Mouse (Mus musculus) heart, embryonic 11.5 days (tissue): Measurements from ENCODE around the gene 4933402N03Rik. TPM values are rescaled to one million over a fixed set of nuclear protein-coding genes. Genes with fewer than 3 reads are reported as not detected.

Source experiments
- ATAC-seq: fragments of 200-750 bp; cut with Nextera tagmentation; replicated peaks from 2 replicates; pipeline ENCODE4 v1.8.0; 2017; ENCODE audit warnings: moderate library complexity; ENCODE audit not compliant: insufficient number of reproducible peaks, low FRiP score, low TSS enrichment
- H3K27ac ChIP-seq: fragments of 300-500 bp; sonication (generic); 2 replicates; pipeline ENCODE4 v1.5.1; 2014; ENCODE audit warnings: mild to moderate bottlenecking, low read depth, low read length
- H3K27me3 ChIP-seq: fragments of 300-500 bp; sonication (generic); 2 replicates; pipeline ENCODE4 v1.6.1; 2014; ENCODE audit warnings: mild to moderate bottlenecking, low read length, mixed read lengths; ENCODE audit not compliant: control insufficient read depth, insufficient read depth
- H3K36me3 ChIP-seq: fragments of 300-500 bp; sonication (generic); 2 replicates; pipeline ENCODE4 v1.6.1; 2014; ENCODE audit warnings: mild to moderate bottlenecking, low read length, moderate library complexity, mixed read lengths; ENCODE audit not compliant: control insufficient read depth, insufficient read depth
- H3K4me1 ChIP-seq: fragments of 300-500 bp; sonication (generic); 2 replicates; pipeline ENCODE4 v1.6.1; 2014; ENCODE audit warnings: low read length; ENCODE audit not compliant: control insufficient read depth, insufficient read depth
- H3K4me2 ChIP-seq: fragments of 300-500 bp; sonication (generic); 2 replicates; pipeline ENCODE4 v1.6.1; 2014; ENCODE audit warnings: mild to moderate bottlenecking, moderate library complexity
- H3K4me3 ChIP-seq: fragments of 300-500 bp; sonication (generic); 2 replicates; pipeline ENCODE4 v1.5.1; 2014; ENCODE audit warnings: low read depth, low read length
- H3K9ac ChIP-seq: fragments of 300-500 bp; sonication (generic); 2 replicates; pipeline ENCODE4 v1.6.1; 2014; ENCODE audit warnings: mild to moderate bottlenecking, low read depth, low read length, moderate library complexity
- H3K9me3 ChIP-seq: fragments of 300-500 bp; sonication (generic); replicated peaks from 2 replicates; pipeline ENCODE4 v1.6.1; 2016; ENCODE audit warnings: low read length; ENCODE audit not compliant: control insufficient read depth
- WGBS: fragments of 180-500 bp; shearing (Covaris S2); extraction: QIAGEN DNeasy Blood & Tissue Kit; methylation state at CpG from one replicate; pipeline ENCODE4 v1.1.7; 2014; ENCODE audit not compliant: insufficient replicate concordance; 5-methylcytosine and 5-hydroxymethylcytosine counted together
- polyA plus RNA-seq: library from polyadenylated mRNA; unstranded; fragments of >200 nt; fragmentation: Nextera tagmentation; extraction: Ambion mirVana; gene quantifications from 2 replicates; pipeline ENCODE4 v1.2.1, GENCODE M21; 2014

The 4933402N03Rik gene
- not detected in 2 replicates for polyA plus RNA-seq

- H3K36me3 ChIP-seq: no peaks in the 10 kb centered on the region
- no peak within 1 kb of the TSS for H3K9ac ChIP-seq
- H3K27me3 ChIP-seq: no peaks in the 10 kb centered on the region
- H3K4me2 ChIP-seq: no peak within 1 kb of the TSS
- no peaks in the 10 kb centered on the region for H3K4me1 ChIP-seq
- H3K27ac ChIP-seq: no peak within 1 kb of the TSS
- ATAC-seq: no peak
- no peaks in the 10 kb centered on the region for H3K9me3 ChIP-seq
- H3K4me3 ChIP-seq: no peak within 1 kb of the TSS
- 81% methylated on average over 2 of the region's 2 CpGs for WGBS
These were observed at the start of gene 4933402N03Rik for GRCm38 (mm10) chr7:131146214-131146613. Gene 4933402N03Rik, minus strand, starts transcription at chr7:131146314.

GRCm38 (mm10) chr7:131187996-131188395 is 41.9 kb upstream of the 4933402N03Rik start:
- Histone ChIP-seq H3K4me3 (no peak overlapping the region), H3K36me3 (no peaks in the 10 kb centered on the region)
- 84% methylated on average over 14 of the region's 14 CpGs for WGBS

GRCm38 (mm10) chr7:131187047-131187446 is 40.9 kb upstream of the 4933402N03Rik start:
- Histone ChIP-seq H3K4me1 (no peaks in the 10 kb centered on the region), H3K4me2 (no peak overlapping the region), H3K36me3 (no peaks in the 10 kb centered on the region), H3K27ac (no peak overlapping the region), H3K9ac (no peak overlapping the region), H3K9me3 (no peaks in the 10 kb centered on the region), H3K4me3 (no peak overlapping the region), H3K27me3 (no peaks in the 10 kb centered on the region)
- WGBS: 68% methylated on average over 8 of the region's 8 CpGs
- no peak for ATAC-seq

More at GRCm38 (mm10) chr7:131187996-131188395, 41.9 kb upstream of the 4933402N03Rik start:
- no peaks in the 10 kb centered on the region for H3K4me1 ChIP-seq
- no peak overlapping the region for H3K4me2 ChIP-seq
- no peak for ATAC-seq
- no peaks in the 10 kb centered on the region for H3K27me3 ChIP-seq
- H3K27ac ChIP-seq: no peak overlapping the region
- H3K9ac ChIP-seq: no peak overlapping the region
- no peaks in the 10 kb centered on the region for H3K9me3 ChIP-seq

GRCm38 (mm10) chr7:131184339-131184738 is 38.2 kb upstream of the 4933402N03Rik start:
- 63% methylated on average over 8 of the region's 8 CpGs for WGBS
- no peak overlapping the region for H3K9ac ChIP-seq
- no peak for ATAC-seq

GRCm38 (mm10) chr7:131182685-131183084 is 36.6 kb upstream of the 4933402N03Rik start:
- Histone ChIP-seq H3K9ac (no peak overlapping the region), H3K4me2 (no peak overlapping the region), H3K9me3 (no peaks in the 10 kb centered on the region), H3K36me3 (no peaks in the 10 kb centered on the region), H3K27ac (no peak overlapping the region), H3K27me3 (no peaks in the 10 kb centered on the region), H3K4me1 (no peaks in the 10 kb centered on the region), H3K4me3 (no peak overlapping the region)
- no peak for ATAC-seq
- 42% methylated on average over 4 of the region's 4 CpGs for WGBS

More at GRCm38 (mm10) chr7:131184339-131184738, 38.2 kb upstream of the 4933402N03Rik start:
- Histone ChIP-seq H3K4me3 (no peak overlapping the region), H3K9me3 (no peaks in the 10 kb centered on the region), H3K4me1 (no peaks in the 10 kb centered on the region), H3K27ac (no peak overlapping the region), H3K4me2 (no peak overlapping the region), H3K36me3 (no peaks in the 10 kb centered on the region), H3K27me3 (no peaks in the 10 kb centered on the region)

- ATAC-seq: no peak
- no peak within 1 kb of the TSS for H3K27ac ChIP-seq
- 84% methylated on average over 9 of the region's 9 CpGs for WGBS
- H3K27me3 ChIP-seq: no peaks in the 10 kb centered on the region
- no peaks in the 10 kb centered on the region for H3K4me1 ChIP-seq
- no peaks in the 10 kb centered on the region for H3K9me3 ChIP-seq
- H3K4me2 ChIP-seq: no peak within 1 kb of the TSS
- no peaks in the 10 kb centered on the region for H3K36me3 ChIP-seq
- no peak within 1 kb of the TSS for H3K4me3 ChIP-seq
- no peak within 1 kb of the TSS for H3K9ac ChIP-seq
These were observed 28.0 kb upstream of the 4933402N03Rik start, which contains the start of gene 5430419D17Rik for GRCm38 (mm10) chr7:131174121-131174520. Gene 5430419D17Rik, plus strand, starts transcription at chr7:131174402.

GRCm38 (mm10) chr7:131169099-131169498 is 23.0 kb upstream of the 4933402N03Rik start:
- H3K4me3 ChIP-seq: no peak overlapping the region
- no peaks in the 10 kb centered on the region for H3K9me3 ChIP-seq
- H3K27me3 ChIP-seq: no peaks in the 10 kb centered on the region
- no peak overlapping the region for H3K4me2 ChIP-seq
- 60% methylated on average over 2 of the region's 2 CpGs for WGBS
- ATAC-seq: no peak
- H3K36me3 ChIP-seq: no peaks in the 10 kb centered on the region
- no peaks in the 10 kb centered on the region for H3K4me1 ChIP-seq
- H3K27ac ChIP-seq: no peak overlapping the region
- H3K9ac ChIP-seq: no peak overlapping the region

- Histone ChIP-seq H3K27me3 (no peaks in the 10 kb centered on the region), H3K36me3 (no peaks in the 10 kb centered on the region), H3K4me1 (no peaks in the 10 kb centered on the region), H3K4me3 (no peak overlapping the region), H3K27ac (no peak overlapping the region), H3K4me2 (no peak overlapping the region), H3K9me3 (no peaks in the 10 kb centered on the region), H3K9ac (no peak overlapping the region)
- 81% methylated on average over 3 of the region's 3 CpGs for WGBS
- ATAC-seq: no peak
These were observed 21.7 kb upstream of the 4933402N03Rik start for GRCm38 (mm10) chr7:131167771-131168170.

- Histone ChIP-seq H3K9me3 (no peaks in the 10 kb centered on the region), H3K4me3 (no peak overlapping the region), H3K36me3 (no peaks in the 10 kb centered on the region), H3K27ac (no peak overlapping the region), H3K27me3 (no peaks in the 10 kb centered on the region), H3K9ac (no peak overlapping the region), H3K4me2 (no peak overlapping the region), H3K4me1 (no peaks in the 10 kb centered on the region)
- WGBS: 51% methylated on average over 7 of the region's 7 CpGs
- no peak for ATAC-seq
These were observed 16.1 kb upstream of the 4933402N03Rik start for GRCm38 (mm10) chr7:131162251-131162650.
